Mouse (Mus musculus): ENCODE data around the gene Clasp2. TPM values are rescaled to one million over a fixed set of nuclear protein-coding genes. Genes with fewer than 3 reads are reported as not detected.

Clasp2 gene
- polyA plus RNA-seq, 1 experiment = 5.8 TPM

DNA sequence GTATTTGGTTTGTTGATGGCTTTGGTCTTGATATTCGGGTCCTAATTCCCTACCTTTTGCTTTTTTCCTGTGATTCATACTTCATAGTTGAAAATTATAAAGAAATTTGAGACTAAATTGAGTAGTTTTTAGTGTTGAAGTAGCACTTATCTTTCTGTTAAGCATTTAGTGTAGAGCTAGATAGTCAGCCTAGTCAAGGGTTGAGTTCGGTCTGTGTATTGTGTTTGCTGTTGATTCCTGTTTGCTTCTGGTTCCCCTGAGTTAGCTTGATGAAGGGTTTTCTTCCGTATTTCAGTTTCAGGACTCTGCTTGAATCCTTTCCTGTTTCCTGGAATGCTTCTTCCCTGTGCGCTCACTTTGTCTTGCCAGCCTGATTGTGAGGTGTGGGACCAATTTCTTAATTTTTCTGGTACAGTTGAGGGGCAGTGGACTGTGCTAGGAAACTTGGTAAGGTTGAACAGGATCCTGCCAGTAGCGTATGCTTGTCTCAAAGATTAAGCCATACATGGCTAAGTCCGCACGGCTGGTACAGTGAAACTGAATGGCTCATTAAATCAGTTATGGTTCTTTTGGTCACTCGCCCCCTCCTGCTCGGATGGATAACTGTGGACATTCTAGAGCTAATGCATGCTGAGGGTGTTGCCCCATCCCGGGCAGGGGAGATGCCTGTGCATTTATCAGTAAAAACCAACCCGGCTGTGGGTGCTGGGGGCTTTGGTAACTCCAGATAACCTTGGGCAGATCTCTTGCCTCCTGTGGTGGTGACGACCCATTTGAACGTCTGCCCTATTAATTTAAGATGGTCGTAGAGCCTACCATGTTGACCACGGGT, 14.8 kb downstream of the Clasp2 start:
- no peak for TF ChIP-seq POLR2A (IDR thresholded peaks at IDR 0.05; ENCODE audit: control insufficient read depth, low read depth, low read length)
- no peak for TF ChIP-seq CTCF (IDR thresholded peaks at IDR 0.05; ENCODE audit: control insufficient read depth, insufficient read depth, insufficient replicate concordance, low read depth, low read length)
- peaks cover 5% of the 10 kb centered on the region for H3K4me1 ChIP-seq (ENCODE audit: control insufficient read depth, insufficient read depth, low read length)
- H3K4me3 ChIP-seq (ENCODE audit: control insufficient read depth, low read depth, low read length) = no peak overlapping the region
- H3K27me3 ChIP-seq (ENCODE audit: control insufficient read depth, insufficient read depth, low read length) = no peaks in the 10 kb centered on the region
- H3K27ac ChIP-seq (ENCODE audit: control insufficient read depth, insufficient read depth, low read depth, low read length) = no peak overlapping the region
- no peaks in the 10 kb centered on the region for H3K36me3 ChIP-seq (ENCODE audit: control insufficient read depth, insufficient read depth, low read length)

DNA sequence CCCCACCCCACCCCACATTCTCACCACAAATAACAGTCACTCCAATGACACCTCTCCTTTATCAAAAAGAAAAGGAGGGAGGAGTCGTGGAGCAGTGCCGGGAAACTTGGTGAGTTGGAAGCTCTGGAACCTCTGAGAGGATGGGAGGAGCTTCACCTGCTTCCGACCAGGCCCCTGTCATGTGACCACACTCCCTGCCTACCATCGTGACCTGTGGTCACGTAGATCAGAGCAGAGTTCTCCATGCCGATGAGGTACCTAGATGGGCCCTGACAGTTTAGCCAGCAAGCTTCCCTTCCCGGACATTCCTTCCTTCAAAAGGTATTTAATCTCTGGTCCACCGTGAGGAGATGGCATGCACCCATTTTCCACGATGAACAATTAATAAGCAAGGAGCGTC, 17.2 kb downstream of the Clasp2 start:
- H3K27me3 ChIP-seq (ENCODE audit: control insufficient read depth, insufficient read depth, low read length) = no peaks in the 10 kb centered on the region
- H3K4me3 ChIP-seq (ENCODE audit: control insufficient read depth, low read depth, low read length) = no peak overlapping the region
- peaks cover 5% of the 10 kb centered on the region for H3K4me1 ChIP-seq (ENCODE audit: control insufficient read depth, insufficient read depth, low read length)
- TF ChIP-seq POLR2A (IDR thresholded peaks at IDR 0.05; ENCODE audit: control insufficient read depth, low read depth, low read length) = no peak
- no peak for TF ChIP-seq CTCF (IDR thresholded peaks at IDR 0.05; ENCODE audit: control insufficient read depth, insufficient read depth, insufficient replicate concordance, low read depth, low read length)
- H3K27ac ChIP-seq (ENCODE audit: control insufficient read depth, insufficient read depth, low read depth, low read length) = no peak overlapping the region
- H3K36me3 ChIP-seq (ENCODE audit: control insufficient read depth, insufficient read depth, low read length) = no peaks in the 10 kb centered on the region; the same call in 1 of the 2 replicates

DNA sequence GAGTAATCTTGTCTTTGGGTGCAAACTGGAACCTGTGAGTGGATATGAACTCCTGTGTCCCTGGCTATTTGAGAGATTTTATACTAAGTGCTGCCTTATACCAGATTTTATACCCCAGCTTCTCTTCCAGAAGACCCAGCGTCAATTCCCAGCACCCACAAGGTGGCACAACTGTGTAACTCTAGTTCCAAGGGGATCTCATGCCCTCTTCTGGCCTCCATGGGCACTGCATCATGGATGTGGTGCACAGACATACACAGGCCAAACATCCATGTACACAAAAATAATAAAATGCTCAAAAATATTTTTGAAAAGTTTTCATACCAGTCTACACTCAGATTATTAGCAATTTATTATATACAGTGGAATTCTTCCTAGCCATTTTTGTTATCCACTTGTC, 18.4 kb downstream of the Clasp2 start:
- Histone ChIP-seq H3K4me1 (ENCODE audit: control insufficient read depth, insufficient read depth, low read length) (peaks cover 5% of the 10 kb centered on the region), H3K36me3 (ENCODE audit: control insufficient read depth, insufficient read depth, low read length) (no peaks in the 10 kb centered on the region; the same call in 1 of the 2 replicates), H3K27ac (ENCODE audit: control insufficient read depth, insufficient read depth, low read depth, low read length) (no peak overlapping the region), H3K27me3 (ENCODE audit: control insufficient read depth, insufficient read depth, low read length) (no peaks in the 10 kb centered on the region), H3K4me3 (ENCODE audit: control insufficient read depth, low read depth, low read length) (no peak overlapping the region)
- TF ChIP-seq POLR2A (IDR thresholded peaks at IDR 0.05; ENCODE audit: control insufficient read depth, low read depth, low read length) = no peak
- TF ChIP-seq CTCF (IDR thresholded peaks at IDR 0.05; ENCODE audit: control insufficient read depth, insufficient read depth, insufficient replicate concordance, low read depth, low read length) = no peak

DNA sequence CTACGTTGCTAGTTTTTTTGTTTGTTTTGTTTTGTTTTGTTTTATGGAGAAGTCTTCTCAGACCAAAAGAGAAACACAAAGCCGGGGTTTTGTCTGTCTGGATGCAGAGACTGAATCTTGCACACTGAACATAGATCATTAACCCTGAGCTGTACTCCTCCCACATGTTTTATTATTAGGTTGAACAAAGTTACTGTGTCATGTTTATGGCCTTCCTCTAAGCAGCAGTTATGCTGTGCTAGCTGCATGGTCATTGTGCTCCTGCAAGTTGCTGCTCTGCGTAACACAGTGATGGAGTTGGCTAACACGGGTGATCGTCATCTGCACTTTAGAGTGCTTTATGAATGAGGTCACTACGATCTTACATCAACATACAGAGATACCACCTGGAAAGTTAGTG, 21.1 kb downstream of the Clasp2 start:
- no peak overlapping the region for H3K27ac ChIP-seq (ENCODE audit: control insufficient read depth, insufficient read depth, low read depth, low read length)
- no peaks in the 10 kb centered on the region for H3K4me1 ChIP-seq (ENCODE audit: control insufficient read depth, insufficient read depth, low read length)
- TF ChIP-seq POLR2A (IDR thresholded peaks at IDR 0.05; ENCODE audit: control insufficient read depth, low read depth, low read length) (no peak), CTCF (IDR thresholded peaks at IDR 0.05; ENCODE audit: control insufficient read depth, insufficient read depth, insufficient replicate concordance, low read depth, low read length) (no peak)
- no peaks in the 10 kb centered on the region for H3K27me3 ChIP-seq (ENCODE audit: control insufficient read depth, insufficient read depth, low read length)
- H3K36me3 ChIP-seq (ENCODE audit: control insufficient read depth, insufficient read depth, low read length) = no peaks in the 10 kb centered on the region; the same call in 1 of the 2 replicates
- no peak overlapping the region for H3K4me3 ChIP-seq (ENCODE audit: control insufficient read depth, low read depth, low read length)

DNA sequence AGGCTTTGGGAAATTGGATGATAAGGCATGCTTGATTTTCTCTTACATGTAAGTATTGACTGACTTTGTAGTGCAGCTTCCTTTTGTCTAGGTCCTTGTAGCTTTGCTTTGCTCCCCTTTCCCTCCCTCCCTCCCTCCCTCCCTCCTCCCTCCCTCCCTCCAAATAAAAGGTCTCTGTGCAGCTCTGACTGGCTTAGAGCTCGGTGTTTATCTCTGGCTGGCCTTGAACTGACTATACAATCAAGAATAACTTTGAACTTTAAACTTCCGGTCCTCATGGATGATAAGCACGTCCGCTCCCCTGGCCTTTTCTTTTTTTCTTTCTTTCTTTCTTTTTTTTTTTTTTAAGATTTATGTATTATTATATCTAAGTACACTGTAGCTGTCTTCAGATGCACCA, 21.9 kb downstream of the Clasp2 start:
- H3K27me3 ChIP-seq (ENCODE audit: control insufficient read depth, insufficient read depth, low read length) = no peaks in the 10 kb centered on the region
- no peaks in the 10 kb centered on the region; the same call in 1 of the 2 replicates for H3K36me3 ChIP-seq (ENCODE audit: control insufficient read depth, insufficient read depth, low read length)

DNA sequence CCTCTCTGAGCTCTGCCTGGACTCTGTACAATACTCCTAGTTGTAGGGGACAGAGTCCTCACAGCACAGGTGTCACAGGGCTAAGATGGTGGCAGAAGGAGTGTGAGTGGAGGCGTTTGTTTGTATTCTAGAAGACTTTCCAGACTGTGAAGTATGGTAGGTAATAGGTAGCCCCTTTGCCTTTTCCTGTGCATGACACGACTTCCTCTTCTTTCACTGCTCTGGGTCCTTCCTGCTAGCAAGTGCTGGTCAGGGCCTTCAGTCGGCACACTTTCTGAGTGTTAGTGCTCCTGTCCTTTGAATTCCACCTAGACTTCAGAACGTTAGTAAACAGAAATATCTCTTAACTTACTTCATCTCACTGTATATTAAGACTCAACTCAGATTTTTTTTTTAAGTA, 29.4 kb downstream of the Clasp2 start:
- H3K4me1 ChIP-seq (ENCODE audit: control insufficient read depth, insufficient read depth, low read length) = no peaks in the 10 kb centered on the region
- no peak overlapping the region for H3K27ac ChIP-seq (ENCODE audit: control insufficient read depth, insufficient read depth, low read depth, low read length)
- no peaks in the 10 kb centered on the region for H3K36me3 ChIP-seq (ENCODE audit: control insufficient read depth, insufficient read depth, low read length)
- no peak for TF ChIP-seq CTCF (IDR thresholded peaks at IDR 0.05; ENCODE audit: control insufficient read depth, insufficient read depth, insufficient replicate concordance, low read depth, low read length)
- TF ChIP-seq POLR2A (IDR thresholded peaks at IDR 0.05; ENCODE audit: control insufficient read depth, low read depth, low read length) = no peak
- H3K4me3 ChIP-seq (ENCODE audit: control insufficient read depth, low read depth, low read length) = no peak overlapping the region
- H3K27me3 ChIP-seq (ENCODE audit: control insufficient read depth, insufficient read depth, low read length) = no peaks in the 10 kb centered on the region

More for the DNA sequence above, 21.9 kb downstream of the Clasp2 start:
- H3K4me1 ChIP-seq (ENCODE audit: control insufficient read depth, insufficient read depth, low read length) = no peaks in the 10 kb centered on the region
- H3K4me3 ChIP-seq (ENCODE audit: control insufficient read depth, low read depth, low read length) = no peak overlapping the region
- no peak overlapping the region for H3K27ac ChIP-seq (ENCODE audit: control insufficient read depth, insufficient read depth, low read depth, low read length)
- TF ChIP-seq POLR2A (IDR thresholded peaks at IDR 0.05; ENCODE audit: control insufficient read depth, low read depth, low read length) (no peak), CTCF (IDR thresholded peaks at IDR 0.05; ENCODE audit: control insufficient read depth, insufficient read depth, insufficient replicate concordance, low read depth, low read length) (no peak)

DNA sequence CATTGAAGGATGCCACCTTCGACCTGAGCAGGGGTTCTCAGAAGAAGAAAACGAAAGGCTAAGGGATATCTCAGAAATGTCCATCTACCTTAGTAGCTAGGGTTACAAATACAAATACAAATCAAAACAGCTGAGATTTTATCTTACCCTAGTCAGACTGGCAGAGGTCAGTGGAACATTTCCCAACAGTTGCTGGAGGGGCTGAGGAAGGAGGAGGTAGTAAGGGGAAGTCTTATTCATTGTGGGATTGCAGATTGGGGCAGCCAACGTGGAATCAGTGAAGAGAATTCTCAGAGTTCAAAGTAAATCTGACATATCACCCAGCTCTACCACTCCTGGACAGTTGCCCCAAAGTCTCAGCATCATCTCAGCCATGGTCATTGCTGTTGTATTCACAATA, 39.6 kb downstream of the Clasp2 start:
- Histone ChIP-seq H3K36me3 (ENCODE audit: control insufficient read depth, insufficient read depth, low read length) (no peaks in the 10 kb centered on the region), H3K4me1 (ENCODE audit: control insufficient read depth, insufficient read depth, low read length) (no peaks in the 10 kb centered on the region)
- TF ChIP-seq POLR2A (IDR thresholded peaks at IDR 0.05; ENCODE audit: control insufficient read depth, low read depth, low read length) (no peak), CTCF (IDR thresholded peaks at IDR 0.05; ENCODE audit: control insufficient read depth, insufficient read depth, insufficient replicate concordance, low read depth, low read length) (no peak)

More for the DNA sequence above, 39.6 kb downstream of the Clasp2 start:
- Histone ChIP-seq H3K27ac (ENCODE audit: control insufficient read depth, insufficient read depth, low read depth, low read length) (no peak overlapping the region), H3K4me3 (ENCODE audit: control insufficient read depth, low read depth, low read length) (no peak overlapping the region), H3K27me3 (ENCODE audit: control insufficient read depth, insufficient read depth, low read length) (no peaks in the 10 kb centered on the region)

Measured in testis, adult 2 months (tissue).